Mouse (Mus musculus) adipocyte (in vitro differentiated cells): ENCODE data around the gene Gucd1.
"Not testable (repeated sequence)": the region's sequence is repeated elsewhere in the genome, so short reads cannot be mapped to it uniquely, and the experiment has no call there.

Experiments used
- DNase-seq: peaks from one replicate; pipeline ENCODE4 v3.0.0-alpha.2; 2016; ENCODE audit warnings: low spot score

Gucd1 gene

DNA sequence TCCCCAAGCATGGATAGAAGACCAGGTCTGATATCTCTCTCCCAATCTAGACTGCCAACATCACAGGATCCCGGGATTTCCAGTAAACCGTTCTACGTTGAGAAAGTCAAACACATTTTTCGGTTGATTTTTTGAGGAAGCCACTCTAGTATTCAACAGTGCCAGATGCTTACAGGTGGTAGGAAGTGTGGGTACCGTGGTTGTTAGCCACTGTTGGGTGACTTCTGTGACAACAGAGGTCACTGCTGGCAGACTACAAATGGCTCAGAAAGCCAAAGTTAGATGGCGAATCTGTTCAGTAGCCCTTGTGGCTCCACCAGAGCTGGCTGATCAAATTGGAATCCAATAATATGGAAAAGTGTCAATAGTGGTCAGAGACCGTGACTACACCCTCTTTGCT, 14.1 kb downstream of the Gucd1 start:
- DNase-seq = no peak

DNA sequence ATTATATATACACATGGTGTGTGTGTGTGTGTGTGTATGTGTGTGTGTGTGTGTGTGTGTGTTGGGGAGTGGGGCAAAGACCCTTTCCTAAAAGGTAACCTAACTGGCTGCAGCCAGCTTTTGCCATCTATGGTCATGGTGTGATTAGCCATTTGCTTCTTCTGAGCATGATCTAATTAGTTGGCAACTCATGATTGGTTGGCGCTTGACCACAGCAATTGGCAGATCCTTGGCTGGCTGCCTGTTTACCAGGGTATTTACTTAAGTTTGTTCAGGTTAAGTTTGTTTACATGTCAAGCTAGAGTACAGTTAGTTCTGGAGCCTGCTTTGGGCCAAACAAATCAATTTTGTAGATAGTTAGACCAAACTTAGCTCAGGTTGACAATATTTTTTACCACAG, 16.1 kb downstream of the Gucd1 start:
- DNase-seq = peak; percentile 63

DNA sequence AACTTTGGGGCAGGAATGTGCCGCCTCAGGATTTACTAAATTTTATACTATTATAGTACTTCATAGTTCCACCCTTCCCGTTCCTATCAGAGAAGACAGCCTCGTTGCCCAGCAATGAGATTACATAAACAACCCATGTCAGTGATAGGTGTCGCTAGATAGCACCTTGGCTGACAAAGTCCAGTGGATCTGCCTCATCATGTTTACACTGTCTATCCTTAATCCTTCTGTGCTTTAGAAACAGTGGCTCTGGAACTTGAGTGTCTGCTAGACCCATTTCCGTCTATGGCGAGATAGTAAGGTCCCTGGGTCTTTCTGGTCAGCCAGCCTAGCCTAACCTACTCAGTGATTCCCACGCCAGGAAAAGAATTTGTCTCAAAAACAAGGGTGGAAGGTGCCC, 17.4 kb downstream of the Gucd1 start:
- no peak for DNase-seq

GRCm38 (mm10) chr10:75499791-75500190, 18.0 kb downstream of the Gucd1 start:
- no peak for DNase-seq

- DNase-seq = not testable (repeated sequence)
These were observed 18.6 kb downstream of the Gucd1 start for GRCm38 (mm10) chr10:75499214-75499613.

DNA sequence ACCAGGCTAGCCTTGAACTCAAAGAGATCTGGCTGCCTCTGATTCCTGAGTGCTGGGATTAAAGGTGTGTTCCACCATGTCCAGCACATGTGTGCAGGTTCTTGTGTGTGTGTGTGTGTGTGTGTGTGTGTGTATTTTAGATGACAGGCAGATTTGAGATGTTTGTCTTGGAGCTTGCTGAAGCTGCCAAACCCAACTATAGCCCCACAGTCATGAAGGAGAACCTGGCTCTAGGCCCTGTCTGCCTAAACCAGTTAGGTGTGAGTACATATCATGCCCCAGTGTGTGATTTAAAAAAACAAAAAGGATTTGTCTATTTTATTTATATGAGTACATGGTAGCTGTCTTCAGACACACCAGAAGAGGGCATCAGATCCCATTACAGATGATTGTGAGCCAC, 21.9 kb downstream of the Gucd1 start:
- DNase-seq = no peak

GRCm38 (mm10) chr10:75495304-75495703, 22.5 kb downstream of the Gucd1 start:
- peak; percentile 83 for DNase-seq

DNA sequence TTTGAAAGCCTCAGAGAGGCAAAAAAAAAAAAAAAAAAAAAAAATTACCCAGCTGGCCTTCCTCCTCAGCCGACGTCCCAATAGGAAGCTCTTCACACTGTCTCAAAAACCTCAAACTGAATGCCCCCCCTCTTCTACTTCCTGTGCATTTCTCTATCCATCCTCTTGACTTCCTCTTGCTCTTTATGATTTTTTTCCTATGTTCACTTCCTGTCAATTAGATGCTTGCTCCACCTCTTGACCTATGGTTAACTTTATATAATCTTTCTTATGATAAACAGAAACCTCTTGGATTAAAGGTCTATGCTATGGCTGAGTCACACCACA, 25.9 kb downstream of the Gucd1 start:
- DNase-seq = no peak

GRCm38 (mm10) chr10:75491234-75491935, 26.4 kb downstream of the Gucd1 start:
- DNase-seq = no peak

- no peak for DNase-seq
These were observed 27.0 kb downstream of the Gucd1 start for GRCm38 (mm10) chr10:75490731-75491130.

GRCm38 (mm10) chr10:75489522-75489921, 28.2 kb downstream of the Gucd1 start:
- peak; percentile 62 for DNase-seq

- DNase-seq = peak; percentile 63
These were observed 30.6 kb downstream of the Gucd1 start for GRCm38 (mm10) chr10:75487131-75487530.

- peak; percentile 88 for DNase-seq
These were observed 31.4 kb downstream of the Gucd1 start for GRCm38 (mm10) chr10:75486086-75486979.

DNA sequence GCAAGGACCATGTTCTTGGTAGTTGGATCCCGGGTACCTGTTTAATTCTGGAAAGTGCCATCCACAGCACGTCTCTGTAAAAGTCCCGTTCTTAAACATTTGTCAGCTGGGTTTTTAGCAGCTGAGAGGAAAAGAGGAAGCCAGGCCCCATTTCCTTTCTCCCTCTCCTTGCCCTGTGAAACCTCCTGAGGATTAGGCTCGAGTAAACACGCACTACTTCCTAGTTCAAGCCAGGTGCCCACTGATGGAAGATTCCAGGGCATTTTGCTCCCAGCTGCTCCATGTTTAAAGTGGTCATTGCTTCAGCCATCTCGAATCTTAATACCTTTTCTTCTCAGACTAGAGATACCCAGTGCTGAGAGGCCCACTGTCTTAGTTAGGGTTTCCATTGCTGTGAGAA, 33.0 kb downstream of the Gucd1 start:
- no peak for DNase-seq

GRCm38 (mm10) chr10:75484066-75484465, 33.7 kb downstream of the Gucd1 start:
- no peak for DNase-seq

- DNase-seq = no peak
These were observed 34.8 kb downstream of the Gucd1 start for GRCm38 (mm10) chr10:75482919-75483483.

- DNase-seq = no peak
These were observed 35.5 kb downstream of the Gucd1 start for GRCm38 (mm10) chr10:75482271-75482670.

- no peak for DNase-seq
These were observed 36.1 kb downstream of the Gucd1 start for GRCm38 (mm10) chr10:75481703-75482102.

GRCm38 (mm10) chr10:75479955-75480354, 37.8 kb downstream of the Gucd1 start:
- no peak for DNase-seq

DNA sequence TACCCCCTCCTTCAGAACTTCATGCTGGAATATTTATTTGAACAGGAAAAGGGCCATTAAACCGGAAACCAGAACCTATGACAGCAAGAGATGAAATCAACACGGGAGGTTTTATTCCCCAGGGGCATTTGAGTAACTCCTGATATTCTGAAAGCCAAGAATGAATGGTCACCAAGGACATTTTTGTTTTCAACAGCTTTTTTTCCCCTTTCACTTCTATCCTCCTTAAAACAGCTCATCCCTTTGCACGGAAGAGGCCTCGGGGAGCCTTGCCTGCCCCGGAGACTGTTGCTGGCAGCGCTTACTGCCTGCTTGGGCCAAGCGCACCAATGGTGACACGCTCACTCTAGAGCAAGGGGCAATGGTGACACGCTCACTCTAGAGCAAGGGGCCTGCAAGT, 40.7 kb downstream of the Gucd1 start:
- peak; percentile 90 for DNase-seq

GRCm38 (mm10) chr10:75475139-75475850, 42.5 kb downstream of the Gucd1 start:
- DNase-seq = not testable (repeated sequence)

DNA sequence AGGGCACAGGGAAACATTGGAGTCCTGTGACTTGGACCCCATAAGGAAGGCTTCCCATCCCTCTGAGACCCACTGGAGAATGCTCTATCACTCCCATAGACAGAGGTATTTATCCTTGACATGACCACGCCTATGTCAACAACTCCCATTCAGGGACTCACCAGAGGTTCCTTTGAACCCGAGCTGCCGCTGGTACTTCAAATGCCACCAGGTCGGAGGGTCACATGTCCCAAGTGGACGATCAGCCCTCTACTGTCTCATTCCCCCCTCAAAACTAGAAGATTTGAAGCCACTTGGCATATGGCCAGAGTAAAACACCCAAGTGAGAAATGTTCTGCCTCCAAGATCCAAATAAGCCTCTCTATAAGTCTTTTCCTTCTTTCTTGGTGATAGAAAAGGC, 43.2 kb downstream of the Gucd1 start:
- no peak for DNase-seq
